Mouse (Mus musculus): ENCODE measurements at regions not wholly inside any gene's neighbourhood (a gene's known extent, or its start where the extent isn't known, plus 50 kb on each side); places are given as distances from the start of the nearest gene placed in this dataset.

GRCm38 (mm10) chr17:67480463-67480862 lies 126.2 kb upstream of the Ptprm start:
- no peaks in the 10 kb centered on the region for H3K4me1 ChIP-seq (ENCODE audit: control insufficient read depth, insufficient read depth, low read length)
- no peak overlapping the region for H3K4me3 ChIP-seq (ENCODE audit: low read depth, low read length)
- H3K4me2 ChIP-seq (ENCODE audit: low read length): no peak overlapping the region
- H3K9ac ChIP-seq (ENCODE audit: low read length): no peak overlapping the region
- H3K27ac ChIP-seq (ENCODE audit: low read depth, low read length): no peak overlapping the region
- WGBS: 78% methylated on average over 5 of the region's 5 CpGs
- ATAC-seq: no peak
- no peak for DNase-seq (ENCODE audit: low spot score)
- no peaks in the 10 kb centered on the region for H3K36me3 ChIP-seq (ENCODE audit: control insufficient read depth, insufficient read depth, low read length)
- H3K9me3 ChIP-seq (replicated peaks; ENCODE audit: control insufficient read depth, low read length): no peaks in the 10 kb centered on the region
- H3K27me3 ChIP-seq (replicated peaks; ENCODE audit: control insufficient read depth, insufficient read depth, low read length): no peaks in the 10 kb centered on the region

- H3K36me3 ChIP-seq (ENCODE audit: control insufficient read depth, insufficient read depth, low read length): no peaks in the 10 kb centered on the region
- WGBS: 20% methylated on average over 2 of the region's 2 CpGs
- ATAC-seq: peak; percentile 29; the same call in 1 of the 2 replicates
- H3K9me3 ChIP-seq (replicated peaks; ENCODE audit: control insufficient read depth, low read length): no peaks in the 10 kb centered on the region
- no peak overlapping the region for H3K4me3 ChIP-seq (ENCODE audit: low read depth, low read length)
- H3K4me2 ChIP-seq (ENCODE audit: low read length): no peak overlapping the region
- peak; percentile 77 for DNase-seq (ENCODE audit: low spot score)
- H3K4me1 ChIP-seq (ENCODE audit: control insufficient read depth, insufficient read depth, low read length): no peaks in the 10 kb centered on the region
- no peak overlapping the region for H3K9ac ChIP-seq (ENCODE audit: low read length)
- H3K27me3 ChIP-seq (replicated peaks; ENCODE audit: control insufficient read depth, insufficient read depth, low read length): no peaks in the 10 kb centered on the region
- no peak overlapping the region for H3K27ac ChIP-seq (ENCODE audit: low read depth, low read length)
Observed at GRCm38 (mm10) chr17:67473137-67473536, 118.9 kb upstream of the Ptprm start.

- Histone ChIP-seq H3K27ac (ENCODE audit: low read depth, low read length) (no peak overlapping the region), H3K36me3 (ENCODE audit: control insufficient read depth, insufficient read depth, low read length) (no peaks in the 10 kb centered on the region), H3K4me2 (ENCODE audit: low read length) (no peak overlapping the region), H3K27me3 (replicated peaks; ENCODE audit: control insufficient read depth, insufficient read depth, low read length) (no peaks in the 10 kb centered on the region), H3K4me1 (ENCODE audit: control insufficient read depth, insufficient read depth, low read length) (no peaks in the 10 kb centered on the region), H3K4me3 (ENCODE audit: low read depth, low read length) (no peak overlapping the region), H3K9me3 (replicated peaks; ENCODE audit: control insufficient read depth, low read length) (no peaks in the 10 kb centered on the region), H3K9ac (ENCODE audit: low read length) (no peak overlapping the region)
- WGBS: 86% methylated on average over 4 of the region's 4 CpGs
- ATAC-seq (no peak), DNase-seq (ENCODE audit: low spot score) (no peak)
Observed at GRCm38 (mm10) chr17:67458851-67459421, 104.7 kb upstream of the Ptprm start.

GRCm38 (mm10) chr17:67451966-67452365 lies 97.7 kb upstream of the Ptprm start:
- no peak overlapping the region for H3K9ac ChIP-seq (ENCODE audit: low read length)
- H3K27me3 ChIP-seq (replicated peaks; ENCODE audit: control insufficient read depth, insufficient read depth, low read length): no peaks in the 10 kb centered on the region
- no peak overlapping the region for H3K4me2 ChIP-seq (ENCODE audit: low read length)
- no peaks in the 10 kb centered on the region for H3K9me3 ChIP-seq (replicated peaks; ENCODE audit: control insufficient read depth, low read length)
- no peak overlapping the region for H3K4me3 ChIP-seq (ENCODE audit: low read depth, low read length)
- ATAC-seq (no peak), DNase-seq (ENCODE audit: low spot score) (no peak)
- H3K27ac ChIP-seq (ENCODE audit: low read depth, low read length): no peak overlapping the region
- no peaks in the 10 kb centered on the region for H3K36me3 ChIP-seq (ENCODE audit: control insufficient read depth, insufficient read depth, low read length)
- WGBS: 66% methylated on average over 13 of the region's 13 CpGs
- H3K4me1 ChIP-seq (ENCODE audit: control insufficient read depth, insufficient read depth, low read length): no peaks in the 10 kb centered on the region

- no peaks in the 10 kb centered on the region for H3K27me3 ChIP-seq (replicated peaks; ENCODE audit: control insufficient read depth, insufficient read depth, low read length)
- no peaks in the 10 kb centered on the region for H3K36me3 ChIP-seq (ENCODE audit: control insufficient read depth, insufficient read depth, low read length)
- ATAC-seq (no peak), DNase-seq (ENCODE audit: low spot score) (no peak)
- H3K9ac ChIP-seq (ENCODE audit: low read length): no peak overlapping the region
- no peak overlapping the region for H3K4me3 ChIP-seq (ENCODE audit: low read depth, low read length)
- no peaks in the 10 kb centered on the region for H3K4me1 ChIP-seq (ENCODE audit: control insufficient read depth, insufficient read depth, low read length)
- no peak overlapping the region for H3K4me2 ChIP-seq (ENCODE audit: low read length)
- no peaks in the 10 kb centered on the region for H3K9me3 ChIP-seq (replicated peaks; ENCODE audit: control insufficient read depth, low read length)
- H3K27ac ChIP-seq (ENCODE audit: low read depth, low read length): no peak overlapping the region
- 87% methylated on average over 2 of the region's 2 CpGs for WGBS
Observed at GRCm38 (mm10) chr17:67451081-67451480, 96.8 kb upstream of the Ptprm start.

- no peak for ATAC-seq
- Histone ChIP-seq H3K27ac (ENCODE audit: low read depth, low read length) (no peak overlapping the region), H3K4me2 (ENCODE audit: low read length) (no peak overlapping the region), H3K4me3 (ENCODE audit: low read depth, low read length) (no peak overlapping the region), H3K27me3 (replicated peaks; ENCODE audit: control insufficient read depth, insufficient read depth, low read length) (no peaks in the 10 kb centered on the region), H3K9ac (ENCODE audit: low read length) (no peak overlapping the region), H3K9me3 (replicated peaks; ENCODE audit: control insufficient read depth, low read length) (no peaks in the 10 kb centered on the region), H3K36me3 (ENCODE audit: control insufficient read depth, insufficient read depth, low read length) (no peaks in the 10 kb centered on the region), H3K4me1 (ENCODE audit: control insufficient read depth, insufficient read depth, low read length) (no peaks in the 10 kb centered on the region)
- 85% methylated on average over 5 of the region's 5 CpGs for WGBS
- peak; percentile 7 for DNase-seq (ENCODE audit: low spot score)
Observed at GRCm38 (mm10) chr17:67450021-67450420, 95.8 kb upstream of the Ptprm start.

GRCm38 (mm10) chr17:67445986-67446385 lies 91.7 kb upstream of the Ptprm start:
- no peak overlapping the region for H3K27ac ChIP-seq (ENCODE audit: low read depth, low read length)
- H3K4me3 ChIP-seq (ENCODE audit: low read depth, low read length): no peak overlapping the region
- no peaks in the 10 kb centered on the region for H3K36me3 ChIP-seq (ENCODE audit: control insufficient read depth, insufficient read depth, low read length)
- no peak for ATAC-seq
- no peak for DNase-seq (ENCODE audit: low spot score)
- H3K4me1 ChIP-seq (ENCODE audit: control insufficient read depth, insufficient read depth, low read length): no peaks in the 10 kb centered on the region
- no peak overlapping the region for H3K9ac ChIP-seq (ENCODE audit: low read length)
- H3K9me3 ChIP-seq (replicated peaks; ENCODE audit: control insufficient read depth, low read length): peaks cover 3% of the 10 kb centered on the region; the same call in 1 of the 2 replicates
- no peak overlapping the region for H3K4me2 ChIP-seq (ENCODE audit: low read length)
- no peaks in the 10 kb centered on the region for H3K27me3 ChIP-seq (replicated peaks; ENCODE audit: control insufficient read depth, insufficient read depth, low read length)

GRCm38 (mm10) chr17:67440961-67441360 lies 86.7 kb upstream of the Ptprm start:
- DNase-seq (ENCODE audit: low spot score): peak; percentile 11
- Histone ChIP-seq H3K4me1 (ENCODE audit: control insufficient read depth, insufficient read depth, low read length) (no peaks in the 10 kb centered on the region), H3K4me3 (ENCODE audit: low read depth, low read length) (no peak overlapping the region), H3K9me3 (replicated peaks; ENCODE audit: control insufficient read depth, low read length) (peaks cover 3% of the 10 kb centered on the region; the same call in 1 of the 2 replicates), H3K27me3 (replicated peaks; ENCODE audit: control insufficient read depth, insufficient read depth, low read length) (no peaks in the 10 kb centered on the region), H3K27ac (ENCODE audit: low read depth, low read length) (no peak overlapping the region), H3K36me3 (ENCODE audit: control insufficient read depth, insufficient read depth, low read length) (no peaks in the 10 kb centered on the region), H3K9ac (ENCODE audit: low read length) (no peak overlapping the region), H3K4me2 (ENCODE audit: low read length) (no peak overlapping the region)
- no peak for ATAC-seq
- 34% methylated on average over 2 of the region's 2 CpGs for WGBS

- Histone ChIP-seq H3K4me2 (ENCODE audit: low read length) (no peak overlapping the region), H3K9ac (ENCODE audit: low read length) (no peak overlapping the region), H3K4me1 (ENCODE audit: control insufficient read depth, insufficient read depth, low read length) (no peaks in the 10 kb centered on the region), H3K36me3 (ENCODE audit: control insufficient read depth, insufficient read depth, low read length) (no peaks in the 10 kb centered on the region), H3K27me3 (replicated peaks; ENCODE audit: control insufficient read depth, insufficient read depth, low read length) (no peaks in the 10 kb centered on the region), H3K27ac (ENCODE audit: low read depth, low read length) (no peak overlapping the region), H3K4me3 (ENCODE audit: low read depth, low read length) (no peak overlapping the region), H3K9me3 (replicated peaks; ENCODE audit: control insufficient read depth, low read length) (no peaks in the 10 kb centered on the region)
- 91% methylated on average over 4 of the region's 4 CpGs for WGBS
- ATAC-seq (no peak), DNase-seq (ENCODE audit: low spot score) (no peak)
Observed at GRCm38 (mm10) chr17:67419956-67420711, 65.9 kb upstream of the Ptprm start.
